Mouse (Mus musculus): ENCODE data around the gene Ifna14. TPM values are rescaled to one million over a fixed set of nuclear protein-coding genes. Genes with fewer than 3 reads are reported as not detected.

Gene Ifna14
- not detected in 2 replicates for polyA plus RNA-seq (2012; rRNA removed; ENCODE audit: low replicate concordance)

DNA sequence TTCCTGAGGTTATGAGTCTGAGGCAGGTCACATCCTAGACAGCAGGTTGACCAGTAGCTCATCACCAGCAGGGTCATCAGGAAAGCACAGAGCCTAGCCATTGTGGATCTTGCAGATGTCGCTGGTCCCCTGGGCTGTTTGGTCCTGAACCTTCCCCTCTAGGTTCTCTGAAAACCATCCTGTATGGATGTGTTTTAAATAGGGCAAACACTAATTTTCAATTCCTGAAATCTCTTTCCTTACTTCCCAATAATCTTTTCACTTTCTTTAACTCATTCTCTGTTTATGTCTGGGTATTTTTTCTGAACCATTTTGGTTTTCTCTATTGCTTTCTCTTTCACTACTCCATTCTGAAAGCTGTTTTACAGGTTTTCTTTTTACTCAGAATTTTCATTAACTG is at the start of gene Ifna14:
Gene Ifna14, minus strand, starts transcription at position 101 of the 400 bp plus-strand sequence.

GRCm38 (mm10) chr4:88603276-88603675 is 31.7 kb upstream of the Ifna14 start, which contains the start of gene Ifna12:
TSS of gene Ifna12 (minus strand) at chr4:88603376.

DNA sequence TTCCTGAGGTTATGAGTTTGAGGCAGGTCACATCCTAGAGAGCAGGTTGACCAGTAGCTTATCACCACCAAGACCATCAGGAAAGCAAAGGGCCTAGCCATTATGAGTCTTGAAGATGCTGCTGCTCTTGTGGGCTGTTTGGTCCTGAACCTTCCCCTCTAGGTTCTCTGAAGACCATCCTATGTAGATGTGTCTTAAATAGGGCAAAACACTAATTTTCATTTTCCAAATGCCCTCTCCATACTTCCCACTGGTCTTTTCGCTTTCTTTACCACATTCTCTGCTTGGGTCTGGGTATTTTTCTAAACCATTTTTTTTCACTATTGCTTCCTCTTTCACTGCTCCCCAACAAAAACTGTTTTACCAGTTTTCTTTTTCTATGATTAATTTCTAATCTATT is 20.7 kb upstream of the Ifna14 start, which contains the start of gene Ifna9:
Gene Ifna9, minus strand, starts transcription at position 101 of the 400 bp plus-strand sequence.

GRCm38 (mm10) chr4:88558145-88558544 is 13.5 kb downstream of the Ifna14 start, which contains the start of gene Ifna15:
TSS of gene Ifna15 (minus strand) at chr4:88558245.

GRCm38 (mm10) chr4:88522674-88523073 is 48.9 kb downstream of the Ifna14 start, which contains the start of gene Ifnb1:
TSS of gene Ifnb1 (minus strand) at chr4:88522774.

Other genes starting within 250 kb of the Ifna14 start
- 5.2 and 6.5 TPM in 2 replicates for gene Hacd4, start 132.9 kb downstream of the Ifna14 start, polyA plus RNA-seq (2012; rRNA removed; ENCODE audit: low replicate concordance)
- gene Ifnb1, start 49.0 kb downstream of the Ifna14 start, polyA plus RNA-seq (2012; rRNA removed; ENCODE audit: low replicate concordance), result not detected in 2 replicates
- gene Ifna15, start 13.6 kb downstream of the Ifna14 start, polyA plus RNA-seq (2012; rRNA removed; ENCODE audit: low replicate concordance), result not detected in 2 replicates
- not detected in 2 replicates for gene Ifna9, start 20.6 kb upstream of the Ifna14 start, polyA plus RNA-seq (2012; rRNA removed; ENCODE audit: low replicate concordance)
- gene Ifna12, start 31.6 kb upstream of the Ifna14 start, polyA plus RNA-seq (2012; rRNA removed; ENCODE audit: low replicate concordance), result not detected in 2 replicates
- not detected in 2 replicates for gene C87499, start 62.6 kb upstream of the Ifna14 start, polyA plus RNA-seq (2012; rRNA removed; ENCODE audit: low replicate concordance)
- not detected in 2 replicates for gene Ifna13, start 72.7 kb upstream of the Ifna14 start, polyA plus RNA-seq (2012; rRNA removed; ENCODE audit: low replicate concordance)
- not detected in 2 replicates for gene Ifna16, start 105.1 kb upstream of the Ifna14 start, polyA plus RNA-seq (2012; rRNA removed; ENCODE audit: low replicate concordance)
- not detected in 2 replicates for gene Ifna2, start 112.1 kb upstream of the Ifna14 start, polyA plus RNA-seq (2012; rRNA removed; ENCODE audit: low replicate concordance)
- gene Ifnab, start 119.6 kb upstream of the Ifna14 start, polyA plus RNA-seq (2012; rRNA removed; ENCODE audit: low replicate concordance), result not detected in 2 replicates
- gene Gm26566, start 150.0 kb upstream of the Ifna14 start, polyA plus RNA-seq (2012; rRNA removed; ENCODE audit: low replicate concordance), result 0.23 and 0.35 TPM in 2 replicates
- 16.0 and 29.7 TPM in 2 replicates for gene Klhl9, start 150.7 kb upstream of the Ifna14 start, polyA plus RNA-seq (2012; rRNA removed; ENCODE audit: low replicate concordance)
- not detected in 2 replicates for gene Gm13271, start 183.1 kb upstream of the Ifna14 start, polyA plus RNA-seq (2012; rRNA removed; ENCODE audit: low replicate concordance)
- gene Gm13283, start 188.3 kb upstream of the Ifna14 start, polyA plus RNA-seq (2012; rRNA removed; ENCODE audit: low replicate concordance), result not detected in 2 replicates
- gene Gm13290, start 202.0 kb upstream of the Ifna14 start, polyA plus RNA-seq (2012; rRNA removed; ENCODE audit: low replicate concordance), result not detected in 2 replicates
- gene Gm13289, start 205.1 kb upstream of the Ifna14 start, polyA plus RNA-seq (2012; rRNA removed; ENCODE audit: low replicate concordance), result not detected in 2 replicates
- not detected in 2 replicates for gene Gm13272, start 208.1 kb upstream of the Ifna14 start, polyA plus RNA-seq (2012; rRNA removed; ENCODE audit: low replicate concordance)
- gene Ifnz, start 210.3 kb upstream of the Ifna14 start, polyA plus RNA-seq (2012; rRNA removed; ENCODE audit: low replicate concordance), result 0.08 TPM in 1 of 2 replicates, not detected in the other
- not detected in 2 replicates for gene Gm13276, start 213.9 kb upstream of the Ifna14 start, polyA plus RNA-seq (2012; rRNA removed; ENCODE audit: low replicate concordance)
- not detected in 2 replicates for gene Gm13277, start 216.8 kb upstream of the Ifna14 start, polyA plus RNA-seq (2012; rRNA removed; ENCODE audit: low replicate concordance)
- gene Gm13278, start 219.8 kb upstream of the Ifna14 start, polyA plus RNA-seq (2012; rRNA removed; ENCODE audit: low replicate concordance), result not detected in 2 replicates
- gene Gm13275, start 222.7 kb upstream of the Ifna14 start, polyA plus RNA-seq (2012; rRNA removed; ENCODE audit: low replicate concordance), result not detected in 2 replicates
- not detected in 2 replicates for gene Gm13279, start 225.6 kb upstream of the Ifna14 start, polyA plus RNA-seq (2012; rRNA removed; ENCODE audit: low replicate concordance)
- not detected in 2 replicates for gene Gm13285, start 227.9 kb upstream of the Ifna14 start, polyA plus RNA-seq (2012; rRNA removed; ENCODE audit: low replicate concordance)
- gene Gm13287, start 231.5 kb upstream of the Ifna14 start, polyA plus RNA-seq (2012; rRNA removed; ENCODE audit: low replicate concordance), result not detected in 2 replicates
- gene Gm13288, start 233.7 kb upstream of the Ifna14 start, polyA plus RNA-seq (2012; rRNA removed; ENCODE audit: low replicate concordance), result not detected in 2 replicates
- gene Ifna7, start 244.4 kb upstream of the Ifna14 start, polyA plus RNA-seq (2012; rRNA removed; ENCODE audit: low replicate concordance), result not detected in 2 replicates
- gene Ifna11, start 248.2 kb upstream of the Ifna14 start, polyA plus RNA-seq (2012; rRNA removed; ENCODE audit: low replicate concordance), result not detected in 2 replicates

Measured in subcutaneous adipose tissue, adult 2 months (tissue).